Mouse (Mus musculus): ENCODE data around the gene Hnrnpm.
A peak's percentile ranks its signal among the peaks of the same experiment; 100 is the strongest.
"Not testable (repeated sequence)": the region's sequence is repeated elsewhere in the genome, so short reads cannot be mapped to it uniquely, and the experiment has no call there.

Gene Hnrnpm

DNA sequence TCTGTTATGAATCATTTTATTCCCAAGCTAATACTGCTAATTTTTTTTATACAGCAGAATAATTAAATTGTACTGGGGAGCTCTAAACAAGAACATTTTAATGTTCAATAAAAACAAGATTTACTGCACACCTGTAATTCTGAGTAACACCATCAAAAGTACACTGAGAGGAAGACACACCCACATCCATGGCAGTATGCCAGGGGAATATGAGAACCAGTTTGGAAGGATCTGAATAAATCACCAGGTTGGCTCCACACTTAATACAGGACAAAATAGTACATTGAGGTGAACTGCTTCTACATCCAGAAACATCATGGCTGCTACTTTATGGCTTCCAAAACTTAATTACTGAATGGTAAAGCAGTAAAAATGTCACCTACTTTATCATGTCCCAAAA lies 11.2 kb downstream of the Hnrnpm start:
- ATAC-seq (ENCODE audit: insufficient number of reproducible peaks, low FRiP score, low TSS enrichment): no peak

DNA sequence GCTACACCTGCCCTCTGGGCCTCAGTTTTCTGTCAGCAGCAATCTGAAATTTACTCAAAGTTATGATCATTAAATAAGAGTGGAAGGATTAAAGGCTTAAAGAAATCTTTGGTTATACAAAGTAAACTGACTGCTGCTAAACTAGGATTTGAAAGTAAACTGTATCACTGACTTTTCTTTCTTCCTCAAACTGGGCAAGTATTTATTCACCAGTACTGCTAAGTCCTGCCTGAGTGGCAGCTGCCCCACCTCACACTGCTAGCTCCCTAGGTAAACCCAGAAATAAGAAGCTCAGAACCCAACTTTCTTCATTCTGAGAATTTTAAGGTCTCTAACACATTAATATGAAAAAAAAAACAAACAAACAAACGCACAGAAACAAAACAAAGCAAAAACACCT lies 12.8 kb downstream of the Hnrnpm start:
- no peak for ATAC-seq (ENCODE audit: insufficient number of reproducible peaks, low FRiP score, low TSS enrichment)

DNA sequence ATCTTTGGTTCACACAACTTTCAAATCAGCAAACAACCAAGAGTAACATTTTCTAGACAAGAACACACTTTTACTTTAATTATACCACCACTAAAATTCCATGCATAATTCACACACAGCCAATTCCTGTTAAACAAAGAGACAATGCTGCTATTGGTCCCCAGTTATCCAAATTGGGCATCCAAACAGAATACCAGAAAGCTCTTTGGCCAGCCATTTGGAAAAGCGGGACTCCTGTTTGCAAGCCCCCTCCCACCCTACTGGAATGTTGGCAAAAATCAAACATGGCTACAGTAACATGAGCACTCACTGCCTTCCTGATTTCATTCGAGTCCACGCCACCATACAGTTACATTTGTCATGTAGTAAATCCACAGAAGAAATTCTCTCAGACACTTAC lies 17.0 kb downstream of the Hnrnpm start:
- no peak for ATAC-seq (ENCODE audit: insufficient number of reproducible peaks, low FRiP score, low TSS enrichment)

DNA sequence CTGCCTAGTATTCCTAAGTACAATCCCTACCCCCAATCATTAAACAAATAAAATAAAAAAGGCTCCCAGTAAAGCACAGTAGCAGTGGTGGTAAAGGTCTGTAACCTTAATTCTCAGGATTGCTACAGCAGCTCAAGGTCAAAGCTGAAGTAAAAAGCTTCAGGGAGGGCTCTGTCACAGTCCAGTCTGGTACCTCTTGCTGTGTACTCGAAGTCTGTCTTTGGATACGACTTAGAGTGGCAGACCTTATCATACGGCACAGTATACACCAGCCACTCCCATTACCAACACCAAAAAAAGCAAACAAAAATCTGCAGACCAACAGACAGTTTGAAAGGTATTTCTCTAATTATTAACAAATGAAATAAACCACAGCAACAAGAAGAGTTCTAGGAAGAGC lies 19.8 kb downstream of the Hnrnpm start:
- no peak for ATAC-seq (ENCODE audit: insufficient number of reproducible peaks, low FRiP score, low TSS enrichment)

DNA sequence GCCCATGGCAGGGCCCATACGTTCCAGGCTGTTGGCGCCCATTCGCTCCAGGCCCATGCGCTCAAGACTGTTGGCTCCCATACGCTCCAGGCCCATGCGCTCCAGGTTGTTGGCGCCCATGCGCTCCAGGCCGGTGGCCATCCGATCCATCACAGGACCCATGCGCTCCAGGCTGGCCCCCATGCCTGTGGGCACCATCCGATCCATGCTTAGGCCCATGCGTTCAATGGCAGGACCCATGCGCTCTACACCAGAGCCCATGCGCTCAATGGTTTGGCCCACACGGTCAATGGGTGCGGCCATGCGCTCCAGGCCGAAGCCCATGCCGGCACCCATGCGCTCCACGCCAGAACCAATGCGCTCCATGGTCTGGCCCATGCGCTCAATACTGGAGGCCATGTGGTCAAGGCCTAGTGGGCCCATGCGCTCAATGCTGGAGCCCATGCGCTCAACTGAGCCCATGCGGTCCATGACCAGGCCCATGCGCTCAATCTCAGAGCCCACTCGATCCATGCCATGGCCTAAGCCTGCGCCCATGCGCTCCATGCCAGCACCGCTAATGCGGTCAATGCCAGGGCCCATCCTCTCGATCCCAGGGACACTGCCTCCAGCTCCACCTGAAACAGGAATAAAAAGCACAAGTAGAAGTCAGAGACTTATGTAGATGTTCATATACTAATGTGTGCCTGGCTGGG lies 36.7 kb downstream of the Hnrnpm start:
- ATAC-seq (ENCODE audit: insufficient number of reproducible peaks, low FRiP score, low TSS enrichment): no peak

DNA sequence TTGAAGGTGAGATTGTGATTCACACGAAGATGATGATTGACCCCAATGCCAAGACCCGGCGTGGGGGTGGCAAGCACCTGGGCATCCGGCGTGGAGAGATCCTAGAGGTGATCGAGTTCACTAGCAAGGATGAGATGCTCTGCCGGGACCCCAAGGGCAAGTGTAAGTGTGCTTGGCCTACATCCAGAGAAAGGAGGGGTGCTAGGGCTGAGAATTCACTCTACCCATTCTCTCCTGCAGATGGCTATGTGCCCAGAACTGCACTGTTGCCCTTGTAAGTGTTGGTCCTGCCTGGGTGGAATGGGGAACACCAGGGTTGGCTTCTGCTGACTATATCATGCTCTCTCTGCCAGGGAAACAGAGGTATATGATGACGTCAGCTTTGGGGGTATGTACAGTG lies 41.6 kb downstream of the Hnrnpm start:
- no peak for ATAC-seq (ENCODE audit: insufficient number of reproducible peaks, low FRiP score, low TSS enrichment)

DNA sequence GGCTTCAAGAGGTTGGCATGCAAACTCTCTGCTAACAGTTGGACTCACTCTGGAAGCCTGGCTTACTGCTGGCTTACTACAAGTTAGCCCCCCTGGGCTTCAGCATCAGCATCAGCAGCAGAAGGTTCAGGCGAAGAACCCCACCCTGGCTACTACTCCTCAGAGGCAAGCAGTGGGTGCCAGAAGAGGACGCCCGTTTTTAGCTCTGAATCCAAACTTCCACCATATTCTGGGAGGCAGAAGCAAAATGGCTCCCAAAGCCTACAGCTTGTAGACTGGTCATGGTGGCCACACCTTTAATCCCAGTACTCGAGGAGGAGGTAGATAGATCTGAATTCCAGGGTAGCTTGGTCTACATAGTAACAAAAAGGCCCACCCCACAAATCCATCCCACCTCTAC lies 42.6 kb downstream of the Hnrnpm start:
- no peak for ATAC-seq (ENCODE audit: insufficient number of reproducible peaks, low FRiP score, low TSS enrichment)

DNA sequence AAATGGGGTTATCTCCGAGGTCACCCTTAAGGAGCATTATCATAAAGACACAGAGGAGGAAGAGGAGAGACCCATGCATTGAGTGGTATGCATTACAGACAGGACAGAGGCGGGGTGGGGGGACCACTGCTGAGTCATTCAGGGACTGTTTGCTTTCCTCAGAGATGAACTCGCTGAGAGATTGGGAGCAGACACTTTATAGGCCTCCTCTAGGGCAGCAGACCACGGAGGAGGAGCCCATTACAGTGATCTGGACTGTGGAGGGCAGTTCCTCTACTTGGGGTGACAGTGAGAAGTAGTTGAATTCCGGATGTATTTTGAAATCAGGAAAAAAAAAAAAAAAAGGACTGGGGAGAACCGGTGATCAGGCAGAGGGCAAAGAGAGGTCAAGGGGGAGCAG lies 46.9 kb downstream of the Hnrnpm start:
- ATAC-seq (ENCODE audit: insufficient number of reproducible peaks, low FRiP score, low TSS enrichment): no peak

DNA sequence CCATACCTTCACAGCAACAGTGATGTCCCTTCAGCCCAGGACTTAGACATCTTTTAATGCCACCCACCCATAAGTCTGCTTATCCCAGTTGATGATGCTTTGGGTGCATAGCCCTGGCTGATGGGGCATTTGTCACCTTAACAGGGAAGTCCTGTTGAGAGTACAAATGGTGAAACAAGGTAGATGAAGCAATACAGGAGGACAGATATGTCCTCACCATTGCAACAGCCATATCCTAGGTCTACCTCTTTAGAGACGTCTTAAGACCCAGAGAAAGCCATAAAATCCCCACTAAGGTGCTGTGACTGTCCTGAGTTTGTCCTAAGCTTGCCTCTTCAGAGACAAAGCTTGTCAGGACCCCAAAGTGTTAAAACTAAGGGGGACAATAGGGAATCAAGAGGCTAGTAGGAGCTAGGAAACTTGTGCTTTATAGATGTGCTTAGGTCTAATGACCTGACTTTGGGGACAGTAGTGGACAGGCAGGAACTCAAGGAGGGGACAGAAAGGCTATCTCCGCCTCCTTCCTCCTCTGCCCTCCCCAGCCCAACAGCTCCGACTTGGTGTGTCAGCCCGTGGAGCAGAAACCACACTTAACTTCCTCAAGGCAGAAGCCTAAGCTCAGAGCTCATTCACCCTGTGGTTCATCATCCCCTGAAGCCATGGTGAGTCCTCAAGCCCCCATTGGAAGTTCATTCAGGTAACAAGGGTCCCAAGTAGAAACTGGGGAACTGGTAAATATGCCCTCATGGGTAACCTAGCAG lies 49.0 kb downstream of the Hnrnpm start, which contains the start of gene Pram1:
TSS of gene Pram1 (plus strand) at position 541 of the 761 bp plus-strand sequence.
- no peak for ATAC-seq (ENCODE audit: insufficient number of reproducible peaks, low FRiP score, low TSS enrichment)

DNA sequence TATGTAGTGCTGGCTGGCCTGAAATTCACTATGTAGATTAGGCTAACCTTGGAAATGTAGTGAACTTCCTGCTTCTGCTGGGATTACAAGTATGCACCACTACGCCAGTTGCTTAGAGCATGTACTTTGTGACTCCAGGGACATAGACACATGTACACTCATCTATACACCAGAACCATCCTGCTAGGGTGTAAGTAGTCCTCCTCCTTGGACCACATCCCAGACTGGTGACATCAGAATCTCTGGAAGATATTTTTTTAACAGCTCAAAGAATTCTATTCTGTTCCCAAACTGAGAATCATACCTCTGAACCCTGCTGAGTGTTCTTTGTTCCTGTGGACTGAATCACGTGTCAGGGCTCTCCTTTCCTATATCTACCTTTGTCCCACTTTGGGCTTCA lies 49.6 kb downstream of the Hnrnpm start:
- ATAC-seq (ENCODE audit: insufficient number of reproducible peaks, low FRiP score, low TSS enrichment): no peak

DNA sequence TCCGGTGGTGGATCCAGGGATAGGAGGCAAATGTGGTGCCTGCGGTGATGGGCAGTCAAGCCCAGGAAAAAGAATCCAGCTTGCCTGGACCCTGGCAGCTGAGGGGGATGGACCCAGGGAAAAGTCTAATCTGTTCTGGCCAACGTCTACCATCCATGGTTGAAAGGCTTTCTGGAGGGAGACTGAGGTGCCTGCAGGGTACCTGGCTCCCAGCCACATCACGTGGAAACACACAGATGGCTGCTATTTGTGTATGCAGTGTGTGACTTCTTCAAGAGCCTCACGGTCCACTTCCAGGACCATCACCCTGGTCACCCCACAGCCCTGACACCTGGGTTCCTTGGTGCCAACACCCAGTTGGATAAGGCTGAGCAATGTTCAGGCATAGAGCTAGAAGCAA lies 54.9 kb downstream of the Hnrnpm start:
- peak; percentile 38; the same call in 1 of the 2 replicates for ATAC-seq (ENCODE audit: insufficient number of reproducible peaks, low FRiP score, low TSS enrichment)

DNA sequence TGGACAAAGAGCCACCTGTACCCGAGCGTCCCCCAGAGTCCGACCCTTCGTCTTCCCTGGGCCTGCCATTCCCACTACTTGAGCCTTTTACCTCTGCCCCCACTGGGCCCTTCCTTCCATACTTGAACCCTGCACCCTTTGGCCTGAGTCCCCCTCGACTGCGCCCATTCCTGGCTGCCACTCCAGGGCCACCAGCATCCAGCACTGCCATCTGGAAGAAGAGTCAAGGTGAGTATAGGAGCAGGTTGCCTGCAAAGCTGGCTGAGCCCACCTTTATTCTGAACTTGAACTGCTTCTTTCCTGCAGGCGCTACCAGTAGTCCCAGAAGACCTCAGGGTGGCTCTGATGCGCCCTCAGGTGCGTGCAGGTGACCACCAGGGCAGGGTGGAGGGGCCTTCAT lies 55.4 kb downstream of the Hnrnpm start:
- no peak for ATAC-seq (ENCODE audit: insufficient number of reproducible peaks, low FRiP score, low TSS enrichment)

DNA sequence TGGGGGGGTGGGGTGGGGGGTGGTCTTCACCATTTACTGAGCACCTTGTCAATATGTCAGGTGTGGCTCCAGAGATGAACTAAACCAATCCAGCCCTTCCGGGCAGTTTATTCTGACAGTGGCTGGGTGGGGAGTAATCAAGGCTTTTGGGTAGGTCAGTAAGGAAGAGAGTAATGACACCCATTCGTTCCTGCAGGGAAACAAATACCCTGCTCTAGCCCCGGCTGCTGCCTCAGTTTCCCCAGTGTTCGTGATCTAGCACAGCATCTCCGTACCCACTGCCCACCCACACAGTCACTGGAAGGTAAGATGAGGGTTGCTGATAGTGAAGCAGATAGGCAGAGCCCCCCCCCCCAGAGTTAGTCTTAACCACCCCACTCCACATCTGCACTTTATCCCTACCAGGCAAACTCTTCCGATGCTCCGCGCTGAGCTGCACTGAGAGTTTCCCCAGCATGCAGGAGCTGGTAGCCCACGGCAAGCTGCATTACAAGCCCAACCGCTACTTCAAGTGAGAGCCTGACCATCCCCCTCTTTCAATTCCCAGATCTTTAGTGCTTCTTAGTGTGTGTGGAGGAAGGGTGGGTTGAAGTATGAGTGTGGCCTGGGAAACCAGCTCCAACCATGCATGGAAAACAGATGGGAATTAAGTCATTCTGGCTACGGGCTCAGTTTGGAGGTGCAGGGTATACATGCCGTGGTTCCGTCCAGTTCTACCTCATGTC lies 56.3 kb downstream of the Hnrnpm start:
- no peak for ATAC-seq (ENCODE audit: insufficient number of reproducible peaks, low FRiP score, low TSS enrichment)

DNA sequence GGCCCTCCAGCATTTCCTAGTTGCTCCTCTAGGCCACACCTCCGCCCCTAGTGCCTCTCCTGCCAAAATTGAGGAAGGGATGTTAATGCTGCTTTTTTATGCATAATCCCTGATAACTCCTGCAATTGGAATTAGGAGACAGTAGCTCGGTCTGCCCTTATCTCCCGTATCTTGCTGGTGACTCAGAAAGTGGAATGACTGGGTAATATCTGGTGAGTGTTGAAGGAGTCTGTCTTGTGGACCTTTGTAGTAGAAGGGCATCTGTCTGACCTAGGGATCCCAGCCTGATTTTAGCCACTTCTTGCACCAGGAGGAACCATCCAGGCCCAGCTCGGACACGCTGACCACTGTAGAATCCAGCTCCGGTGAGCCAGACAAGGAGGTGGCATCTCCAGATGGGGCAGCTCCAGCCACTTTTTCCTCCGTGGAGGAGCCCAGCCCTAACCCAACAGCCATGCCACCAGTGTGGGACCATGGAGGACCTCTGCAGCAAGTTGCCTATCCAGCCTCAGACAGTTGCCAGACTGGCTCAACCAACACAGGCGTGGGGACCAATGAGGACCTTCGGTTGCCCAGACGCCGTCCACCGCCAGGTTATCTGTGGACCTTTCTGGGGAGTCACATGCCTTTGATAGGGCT lies 57.1 kb downstream of the Hnrnpm start:
- ATAC-seq (ENCODE audit: insufficient number of reproducible peaks, low FRiP score, low TSS enrichment): no peak

DNA sequence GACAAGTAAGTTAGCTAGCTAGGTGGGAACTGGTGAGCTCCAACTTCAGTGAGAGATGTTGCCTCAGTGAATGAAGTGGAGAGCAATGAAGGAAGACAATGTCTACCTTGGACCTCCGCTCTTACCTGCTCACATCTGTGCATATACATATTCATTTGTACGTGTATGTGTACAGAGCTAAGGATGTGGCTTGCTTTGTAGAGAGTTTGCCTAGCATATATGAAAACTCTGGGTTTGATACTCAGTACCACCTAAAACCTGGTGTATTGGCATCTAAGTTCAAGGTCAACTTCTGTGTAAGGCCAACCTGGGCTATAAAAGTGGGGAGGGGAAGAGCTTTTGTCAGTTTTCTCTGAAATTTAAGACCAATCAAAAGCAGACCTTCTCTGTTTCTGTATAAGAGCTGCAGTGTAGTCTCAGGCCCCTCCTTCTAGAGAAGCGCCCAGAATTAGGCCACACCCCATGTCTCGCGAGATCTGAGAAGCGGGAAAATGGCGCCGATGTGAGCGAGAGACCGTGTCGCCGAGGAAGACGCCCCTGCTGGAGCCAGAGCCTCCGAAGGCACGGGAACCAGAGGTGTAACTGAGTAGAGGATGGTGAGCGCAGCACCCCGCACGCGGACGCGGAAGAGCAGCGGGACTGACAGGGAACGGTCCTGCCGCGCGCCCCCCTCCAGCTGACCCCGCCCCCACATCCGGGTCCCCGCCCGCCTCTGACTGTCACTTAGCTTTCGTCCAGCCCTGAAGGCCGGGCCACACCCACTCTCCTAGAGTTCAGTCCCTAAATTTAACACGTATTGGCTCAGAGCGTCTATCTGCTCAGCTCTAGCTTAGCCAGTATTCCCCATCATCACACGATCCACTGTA lies 57.8 kb downstream of the Hnrnpm start, which contains the start of gene Zfp414:
TSS of gene Zfp414 (plus strand) at position 470 of the 866 bp plus-strand sequence.
- ATAC-seq (ENCODE audit: insufficient number of reproducible peaks, low FRiP score, low TSS enrichment): peak; percentile 80

DNA sequence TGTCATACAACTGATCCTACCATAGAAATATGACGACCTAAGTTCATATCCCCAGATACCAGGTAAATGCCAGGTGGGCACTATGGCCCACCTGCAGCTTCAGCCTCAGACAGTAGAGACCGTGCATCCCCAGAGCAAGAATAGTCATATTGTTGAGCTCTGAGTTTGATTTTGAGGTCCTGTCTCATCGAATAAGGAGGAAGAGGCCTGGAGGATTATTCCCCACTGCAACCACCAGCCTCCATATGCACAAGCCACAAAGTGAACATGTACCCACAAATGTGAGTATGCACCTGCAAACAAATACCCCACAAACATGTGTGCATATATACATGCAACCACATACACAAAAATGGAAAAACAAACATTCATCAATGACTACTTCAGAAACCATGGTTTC lies 59.4 kb downstream of the Hnrnpm start:
- ATAC-seq (ENCODE audit: insufficient number of reproducible peaks, low FRiP score, low TSS enrichment): no peak

DNA sequence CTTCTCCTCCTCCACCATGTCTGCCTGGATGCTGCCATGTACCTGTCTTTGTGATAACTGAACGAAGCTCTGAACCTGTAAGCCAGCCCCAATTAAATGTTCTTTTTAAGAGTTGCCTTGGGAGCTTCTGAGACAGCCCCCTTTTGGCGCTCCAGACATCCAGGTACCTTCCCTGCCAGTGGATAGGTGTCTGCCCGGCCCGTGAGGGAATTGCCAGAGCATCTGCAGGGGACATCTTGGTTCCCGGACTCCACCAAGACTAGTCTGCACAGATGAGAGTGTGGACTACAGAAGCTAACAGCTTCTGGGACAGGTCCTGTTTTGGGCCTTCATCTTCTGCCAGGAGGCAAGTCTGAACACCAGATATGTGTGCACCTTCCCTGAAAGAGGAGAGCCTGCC lies 72.9 kb downstream of the Hnrnpm start:
- not testable (repeated sequence) for ATAC-seq (ENCODE audit: insufficient number of reproducible peaks, low FRiP score, low TSS enrichment)

DNA sequence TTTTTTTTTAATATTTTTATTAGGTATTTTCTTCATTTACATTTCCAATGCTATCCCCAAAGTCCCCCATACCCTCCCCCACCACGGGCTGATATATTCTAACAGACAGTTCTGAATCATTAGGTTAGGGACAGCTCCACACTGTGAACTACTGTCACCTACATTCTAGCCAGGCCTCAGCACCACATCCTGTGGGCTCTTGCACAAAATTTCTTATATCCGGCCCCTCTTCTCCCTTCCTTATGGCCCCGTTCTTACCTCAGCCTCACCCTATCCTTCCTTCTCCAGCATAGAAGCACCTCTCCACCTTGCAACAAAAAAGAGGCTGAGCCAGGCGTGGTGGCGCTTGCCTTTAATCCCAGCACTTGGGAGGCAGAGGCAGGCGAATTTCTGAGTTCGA lies 76.1 kb downstream of the Hnrnpm start:
- no peak for ATAC-seq (ENCODE audit: insufficient number of reproducible peaks, low FRiP score, low TSS enrichment)

DNA sequence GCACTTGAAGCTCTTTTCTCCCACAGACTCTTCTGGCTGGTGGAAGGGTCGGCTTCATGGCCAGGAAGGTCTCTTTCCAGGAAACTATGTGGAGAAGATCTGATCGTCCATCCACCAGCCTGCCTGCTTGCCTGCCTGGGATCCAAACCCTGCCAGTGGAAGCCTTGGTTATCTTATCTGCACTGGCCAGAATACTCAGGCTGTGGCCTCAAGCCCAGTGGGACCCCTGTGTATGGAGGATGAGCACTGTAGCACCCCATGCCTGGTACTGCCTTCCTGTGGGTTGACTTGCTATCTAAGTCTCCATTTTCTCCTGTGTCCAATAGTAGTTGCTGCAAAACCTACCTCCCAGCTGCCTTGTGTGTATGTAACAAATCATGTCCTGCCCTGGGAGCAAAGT lies 79.4 kb downstream of the Hnrnpm start:
- ATAC-seq (ENCODE audit: insufficient number of reproducible peaks, low FRiP score, low TSS enrichment): no peak

DNA sequence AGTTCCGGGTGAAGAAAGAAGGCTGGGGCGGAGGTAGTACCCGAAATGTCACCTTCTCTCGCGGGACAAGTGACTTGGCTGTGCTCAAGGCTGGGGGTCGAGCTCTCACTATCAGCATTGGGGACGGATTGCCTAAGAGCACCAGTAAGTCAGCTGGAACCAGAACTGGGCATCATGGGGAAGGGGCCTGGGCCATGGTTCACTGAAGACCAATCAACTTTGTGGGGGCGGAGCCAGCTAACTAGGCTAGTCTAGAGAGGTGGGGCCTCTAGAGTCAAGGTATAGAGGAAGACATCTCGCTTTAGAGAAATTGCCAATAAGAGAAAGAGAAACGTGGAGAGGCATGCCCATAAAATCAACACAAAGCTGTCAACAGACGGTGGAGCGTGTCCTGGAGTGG lies 84.7 kb downstream of the Hnrnpm start:
- ATAC-seq (ENCODE audit: insufficient number of reproducible peaks, low FRiP score, low TSS enrichment): no peak
